Mouse (Mus musculus) Patski (cell line): Measurements from ENCODE around the gene Carm1. TPM values are rescaled to one million over a fixed set of nuclear protein-coding genes. Genes with fewer than 3 reads are reported as not detected.
"Not testable (repeated sequence)": the region's sequence is repeated elsewhere in the genome, so short reads cannot be mapped to it uniquely, and the experiment has no call there.

Experiments
- ATAC-seq: fragments of 100-300 bp; one replicate; pipeline ENCODE4 v1.8.0; 2021
- CTCF ChIA-PET: fragments of 350-600 bp; sonication (Branson Sonifier 250); formaldehyde crosslinking; loops from one replicate; lab custom pipeline; 2022; ENCODE audit warnings: inconsistent platforms; lab: Charles Lee
- POLR2A ChIA-PET: fragments of 350-600 bp; sonication (Branson Sonifier 250); formaldehyde crosslinking; loops from one replicate; lab custom pipeline; 2022; ENCODE audit warnings: antibody characterized with exemption, inconsistent platforms; lab: Charles Lee
- DNase-seq: peaks from one replicate; pipeline ENCODE4 v3.0.0-alpha.2; 2011; ENCODE audit warnings: low read depth, low spot score
- H3K27me3 ChIP-seq: fragments of 371-371 bp; one replicate; pipeline ENCODE4 v1.5.1; 2021
- CTCF ChIP-seq: fragments of 100-300 bp; IDR thresholded peaks from one replicate; pipeline ENCODE4 v1.5.1; 2021
- in situ Hi-C: fragments of 300-500 bp; cut with MboI; formaldehyde crosslinking; loops from 3 replicates; pipeline ENCODE4 v1.11.1; 2018; ENCODE audit warnings: low pct_unique_long_range_greater_than_20kb, mixed read lengths
- polyA plus RNA-seq: library from polyadenylated mRNA; unstranded; gene quantifications from one replicate; pipeline ENCODE4 v1.2.3, GENCODE M21; 2021

The Carm1 gene
- polyA plus RNA-seq, 1 experiment from 2014 or later, result 61.7 TPM

GRCm38 (mm10) chr9:21592703-21593121 is 46.0 kb downstream of the Carm1 start, which contains the start of the genes Timm29 and Yipf2:
TSS of gene Timm29 (plus strand) at chr9:21592722.
TSS of gene Yipf2 (minus strand) at chr9:21592828.
- TF ChIP-seq CTCF, result no peak
- ATAC-seq, result peak; percentile 68
- H3K27me3 ChIP-seq, result no peaks in the 10 kb centered on the region
- peak; percentile 90 for DNase-seq
- in situ Hi-C loops, result loop anchor here (5.0 kb wide), 1 partner anchor 45 kb away; the partner anchor contains the start of gene Carm1
- POLR2A ChIA-PET, result interaction anchor here (0.8 kb wide), 1 partner anchor 10 kb away, joined by 5 read pairs; no protein-coding TSS in a partner anchor
- CTCF ChIA-PET, result interaction anchor here (1.0 to 1.8 kb wide), 2 partner anchors 9 to 47 kb away, joined by 5 to 6 read pairs; no protein-coding TSS in a partner anchor

DNA sequence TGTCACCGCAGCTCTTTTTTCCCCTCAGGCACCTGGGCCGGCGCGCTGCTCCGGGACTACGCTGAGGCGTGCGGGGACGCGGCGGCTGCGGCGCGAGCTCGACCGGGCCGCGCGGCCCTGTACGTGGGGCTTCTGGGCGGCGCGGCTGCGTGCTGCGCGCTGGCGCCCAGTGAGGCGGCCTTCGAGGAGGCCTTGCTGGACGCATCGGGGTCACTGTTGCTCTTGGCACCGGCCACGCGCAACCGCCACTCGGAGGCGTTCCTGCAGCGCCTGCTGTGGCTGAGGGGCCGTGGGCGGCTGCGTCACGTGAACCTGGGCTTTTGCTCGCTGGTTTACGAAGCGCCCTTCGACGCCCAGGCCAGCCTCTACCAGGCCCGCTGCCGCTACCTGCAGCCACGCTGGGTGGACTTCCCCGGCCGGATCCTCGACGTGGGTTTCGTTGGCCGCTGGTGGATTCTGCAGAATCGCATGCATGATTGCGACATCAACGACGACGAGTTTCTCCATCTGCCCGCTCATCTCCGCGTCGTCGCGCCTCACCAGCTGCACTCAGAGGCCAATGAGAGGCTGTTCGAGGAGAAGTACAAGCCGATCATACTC is 46.5 kb downstream of the Carm1 start:
- in situ Hi-C loops, result loop anchor here (5.0 kb wide), 1 partner anchor 46 kb away; the partner anchor contains the start of gene Carm1
- no peak for DNase-seq
- H3K27me3 ChIP-seq, result no peaks in the 10 kb centered on the region
- TF ChIP-seq CTCF, result no peak
- peak; percentile 38 for ATAC-seq
- ChIA-PET CTCF (interaction anchor here (1.8 kb wide), 1 partner anchor 47 kb away, joined by 5 read pairs; no protein-coding TSS in a partner anchor), POLR2A (no interaction called here)

- ATAC-seq, DNase-seq, POLR2A ChIA-PET, CTCF ChIA-PET, H3K27me3 ChIP-seq: not testable (repeated sequence)
- in situ Hi-C loops, result loop anchor here (5.0 kb wide), 1 partner anchor 47 kb away; the partner anchor contains the start of gene Carm1
Observed at GRCm38 (mm10) chr9:21594350-21594749, 47.7 kb downstream of the Carm1 start.

- in situ Hi-C loops, result loop anchor here (5.0 kb wide), 1 partner anchor 48 kb away; the partner anchor contains the start of gene Carm1
- TF ChIP-seq CTCF, result no peak
- CTCF ChIA-PET, result interaction anchor here (1.6 kb wide), 1 partner anchor 64 kb away, joined by 3 read pairs; no protein-coding TSS in a partner anchor
- POLR2A ChIA-PET, result no interaction called here
- DNase-seq (no peak), ATAC-seq (no peak)
- H3K27me3 ChIP-seq, result no peaks in the 10 kb centered on the region
Observed at GRCm38 (mm10) chr9:21594838-21595237, 48.1 kb downstream of the Carm1 start.

DNA sequence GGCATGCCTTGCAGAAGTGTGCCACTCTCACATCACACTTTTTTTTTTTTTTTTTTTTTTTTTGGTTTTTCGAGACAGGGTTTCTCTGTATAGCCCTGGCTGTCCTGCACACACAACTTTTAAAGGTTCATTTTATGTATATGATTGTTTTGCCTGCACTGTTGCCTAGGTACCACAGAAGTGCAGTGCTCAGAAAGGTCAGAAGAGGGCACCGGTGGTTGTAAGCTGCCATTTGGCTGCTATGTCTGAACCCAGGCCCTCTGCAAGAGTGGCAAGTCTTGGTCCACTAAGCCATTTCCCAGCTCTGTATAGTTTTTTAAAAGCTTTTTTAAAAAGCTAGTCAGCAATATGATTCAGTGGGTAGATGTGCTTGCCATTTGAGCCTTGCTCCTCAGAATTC is 51.5 kb downstream of the Carm1 start:
- CTCF ChIA-PET, result interaction anchor here (1.0 to 1.9 kb wide), 3 partner anchors 28 to 206 kb away, joined by 3 to 6 read pairs (median 3); no protein-coding TSS in a partner anchor
- TF ChIP-seq CTCF, result no peak
- POLR2A ChIA-PET, result interaction anchor here (0.9 kb wide), 1 partner anchor 43 kb away, joined by 3 read pairs; no protein-coding TSS in a partner anchor
- in situ Hi-C loops, result no loop called here
- no peak for ATAC-seq
- no peaks in the 10 kb centered on the region for H3K27me3 ChIP-seq
- no peak for DNase-seq

- DNase-seq (no peak), ATAC-seq (no peak)
- H3K27me3 ChIP-seq, result no peaks in the 10 kb centered on the region
- CTCF ChIA-PET, result interaction anchor here (1.7 to 1.9 kb wide), 2 partner anchors 8 to 204 kb away, joined by 6 read pairs; partner anchors contain the start of genes Timm29 and Yipf2
- in situ Hi-C loops, result no loop called here
- POLR2A ChIA-PET, result interaction anchor here (0.7 kb wide), 1 partner anchor 92 kb away, joined by 3 read pairs; no protein-coding TSS in a partner anchor
- no peak for TF ChIP-seq CTCF
Observed at GRCm38 (mm10) chr9:21600186-21600585, 53.5 kb downstream of the Carm1 start.

- H3K27me3 ChIP-seq, result no peaks in the 10 kb centered on the region
- TF ChIP-seq CTCF, result no peak
- no peak for DNase-seq
- POLR2A ChIA-PET, result no interaction called here
- no peak for ATAC-seq
- CTCF ChIA-PET, result interaction anchor here (0.9 to 3.1 kb wide), 7 partner anchors 9 to 160 kb away, joined by 3 to 13 read pairs (median 6); partner anchors contain the start of genes Spc24, Timm29 and Yipf2
- in situ Hi-C loops, result no loop called here
Observed at GRCm38 (mm10) chr9:21601073-21601472, 54.4 kb downstream of the Carm1 start.

- ATAC-seq (peak; percentile 57), DNase-seq (no peak)
- CTCF ChIA-PET, result interaction anchor here (0.8 to 3.1 kb wide), 12 partner anchors 9 to 203 kb away, joined by 3 to 13 read pairs (median 5); partner anchors contain the start of genes Spc24, Timm29 and Yipf2
- H3K27me3 ChIP-seq, result no peaks in the 10 kb centered on the region
- peak; percentile 84 for TF ChIP-seq CTCF
- POLR2A ChIA-PET, result no interaction called here
- in situ Hi-C loops, result no loop called here
Observed at GRCm38 (mm10) chr9:21601722-21602399, 55.2 kb downstream of the Carm1 start.

- ChIA-PET CTCF (interaction anchor here (1.3 to 3.1 kb wide), 2 partner anchors 8 to 157 kb away, joined by 4 to 13 read pairs; partner anchors contain the start of gene Spc24), POLR2A (no interaction called here)
- TF ChIP-seq CTCF, result peak; percentile 41
- DNase-seq (no peak), ATAC-seq (no peak)
- in situ Hi-C loops, result no loop called here
- no peaks in the 10 kb centered on the region for H3K27me3 ChIP-seq
Observed at GRCm38 (mm10) chr9:21604119-21604518, 57.4 kb downstream of the Carm1 start.

- no peak for TF ChIP-seq CTCF
- DNase-seq (no peak), ATAC-seq (no peak)
- no peaks in the 10 kb centered on the region for H3K27me3 ChIP-seq
- ChIA-PET CTCF (interaction anchor here (1.4 kb wide), 1 partner anchor 19 kb away, joined by 3 read pairs; no protein-coding TSS in a partner anchor), POLR2A (no interaction called here)
- in situ Hi-C loops, result no loop called here
Observed at GRCm38 (mm10) chr9:21605865-21606264, 59.2 kb downstream of the Carm1 start.
